Mouse (Mus musculus) 3134 (cell line): ENCODE data around the gene Apbb1.
A peak's percentile ranks its signal among the peaks of the same experiment; 100 is the strongest.

Experiments
- DNase-seq: peaks from one replicate; pipeline ENCODE4 v3.0.0-alpha.2; 2011; ENCODE audit warnings: low spot score; ENCODE audit not compliant: insufficient read length; ENCODE audit errors: extremely low read depth

Gene Apbb1

DNA sequence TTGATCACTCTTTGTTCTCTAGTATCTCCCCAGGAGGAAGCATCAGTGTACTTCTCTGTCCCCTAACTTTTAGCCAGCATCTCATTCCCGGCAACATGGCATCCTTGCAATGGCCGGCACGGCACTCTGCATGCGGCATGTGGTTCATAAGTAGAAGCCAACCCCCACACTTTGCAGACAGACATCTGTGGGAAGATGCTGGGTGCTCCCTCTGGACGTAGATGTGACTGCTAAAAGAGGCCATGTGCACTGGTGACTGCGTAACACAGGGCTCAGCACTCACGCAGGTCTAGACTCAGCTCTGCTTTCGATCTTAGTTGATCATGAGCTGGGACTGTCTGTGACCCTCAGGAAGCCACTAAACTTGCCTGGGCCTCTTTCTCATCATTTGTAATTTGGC lies 8.5 kb downstream of the Apbb1 start:
- no peak for DNase-seq

DNA sequence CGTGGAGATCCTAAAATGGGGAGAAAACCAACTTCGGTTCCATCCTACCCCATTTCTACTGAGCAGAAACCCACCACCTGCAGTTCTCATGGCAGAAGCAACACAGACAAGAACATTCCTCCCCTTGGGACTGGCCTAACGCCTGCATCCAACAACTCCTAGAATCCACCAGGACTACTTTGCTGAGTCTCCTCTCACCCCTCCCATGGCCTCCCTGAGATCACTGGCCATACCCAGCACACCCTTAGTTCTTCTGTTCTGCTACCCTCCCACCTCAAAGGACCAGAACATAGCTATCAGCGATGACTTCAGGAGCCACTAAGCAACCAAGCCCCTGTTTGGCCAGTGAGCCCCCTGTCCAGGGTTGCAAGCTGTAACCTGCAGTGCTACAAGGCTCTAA lies 10.7 kb downstream of the Apbb1 start:
- DNase-seq: no peak

DNA sequence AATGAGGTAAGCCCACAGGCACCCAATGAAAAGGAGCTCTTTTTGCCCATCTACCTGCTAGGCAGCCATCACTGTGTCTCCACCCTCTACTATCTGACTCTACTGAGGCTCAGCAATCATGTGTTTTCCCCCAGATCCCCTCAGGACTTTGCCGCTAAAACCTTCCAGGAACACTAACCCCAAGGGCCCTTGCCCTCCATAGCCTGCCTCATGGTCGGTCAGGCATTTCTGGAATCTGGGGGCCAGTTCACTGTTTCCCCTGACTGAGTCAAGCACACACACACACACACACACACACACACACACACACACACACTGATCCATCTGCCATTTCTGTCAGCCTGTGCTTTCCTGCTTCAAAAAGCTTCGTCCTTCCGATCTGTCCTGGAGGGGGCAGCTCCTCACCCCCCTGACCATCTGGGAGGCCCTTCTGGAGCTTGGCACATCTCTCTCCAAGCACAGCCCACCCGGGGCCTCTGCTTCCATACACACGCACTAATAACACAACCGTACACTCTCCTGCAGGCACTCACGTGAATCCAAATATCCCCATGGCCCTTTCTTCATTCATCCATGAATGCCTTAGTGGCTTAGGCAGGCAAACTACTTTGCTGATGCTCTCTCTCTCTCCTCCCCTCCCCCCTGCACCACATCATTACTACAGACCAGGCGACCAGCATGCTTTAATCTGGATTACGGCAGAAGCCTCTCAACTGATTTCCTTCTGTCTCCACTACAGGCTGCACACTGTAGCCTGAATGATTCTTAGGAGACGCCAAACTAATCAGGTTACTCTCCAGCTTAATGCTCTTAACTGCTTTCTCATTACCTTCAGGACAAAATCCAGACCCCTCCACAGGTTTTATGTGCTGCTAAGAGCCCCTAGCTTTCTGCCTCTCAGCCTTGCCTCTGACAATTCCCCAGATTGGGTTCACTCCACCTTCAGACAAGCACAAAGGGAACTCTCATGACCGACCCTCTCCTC lies 11.6 kb downstream of the Apbb1 start:
- DNase-seq: no peak

DNA sequence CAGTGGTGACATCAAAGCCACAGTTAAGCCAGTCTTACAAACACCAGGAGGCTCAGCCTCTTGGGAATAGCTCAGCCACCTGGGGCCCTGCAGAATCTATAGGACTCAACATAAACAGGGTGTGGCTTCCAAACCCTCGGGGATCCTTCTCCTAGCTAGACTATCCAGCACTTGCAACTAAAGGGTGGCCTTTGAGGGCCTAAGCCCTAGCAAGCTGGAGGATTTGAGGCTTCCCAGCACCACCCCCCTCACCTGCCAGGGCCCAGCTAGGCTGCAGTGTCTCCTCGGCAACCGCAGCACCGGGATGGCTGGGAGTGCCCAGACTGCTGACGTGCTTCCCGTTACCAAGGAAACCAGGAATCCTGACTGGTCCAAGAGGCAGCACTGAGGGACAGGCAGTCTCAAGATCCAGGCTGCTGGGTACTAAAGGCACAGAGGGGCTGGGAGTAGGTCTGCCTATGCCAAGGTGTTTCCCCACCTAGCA lies 12.4 kb downstream of the Apbb1 start:
- DNase-seq: no peak

DNA sequence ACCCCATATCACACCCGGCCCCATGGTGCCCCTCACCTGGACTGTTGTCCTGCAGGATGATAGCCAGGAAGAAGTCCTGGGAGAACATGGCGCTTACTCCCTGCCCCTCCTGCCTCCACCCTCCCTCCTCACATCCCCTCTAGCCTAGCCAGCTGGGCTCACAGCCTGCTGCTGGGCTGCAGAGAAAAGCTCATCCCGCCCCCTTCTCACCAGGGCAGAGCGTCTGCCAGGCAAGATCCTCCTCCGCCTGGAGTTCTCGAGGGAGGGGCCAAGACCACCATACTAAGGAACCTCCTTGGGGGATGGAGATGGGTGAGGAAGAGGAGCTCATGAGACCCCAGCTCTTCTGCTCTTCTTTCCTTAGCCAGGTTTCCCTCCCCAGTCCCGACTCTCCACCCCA lies 12.9 kb downstream of the Apbb1 start:
- DNase-seq: no peak

DNA sequence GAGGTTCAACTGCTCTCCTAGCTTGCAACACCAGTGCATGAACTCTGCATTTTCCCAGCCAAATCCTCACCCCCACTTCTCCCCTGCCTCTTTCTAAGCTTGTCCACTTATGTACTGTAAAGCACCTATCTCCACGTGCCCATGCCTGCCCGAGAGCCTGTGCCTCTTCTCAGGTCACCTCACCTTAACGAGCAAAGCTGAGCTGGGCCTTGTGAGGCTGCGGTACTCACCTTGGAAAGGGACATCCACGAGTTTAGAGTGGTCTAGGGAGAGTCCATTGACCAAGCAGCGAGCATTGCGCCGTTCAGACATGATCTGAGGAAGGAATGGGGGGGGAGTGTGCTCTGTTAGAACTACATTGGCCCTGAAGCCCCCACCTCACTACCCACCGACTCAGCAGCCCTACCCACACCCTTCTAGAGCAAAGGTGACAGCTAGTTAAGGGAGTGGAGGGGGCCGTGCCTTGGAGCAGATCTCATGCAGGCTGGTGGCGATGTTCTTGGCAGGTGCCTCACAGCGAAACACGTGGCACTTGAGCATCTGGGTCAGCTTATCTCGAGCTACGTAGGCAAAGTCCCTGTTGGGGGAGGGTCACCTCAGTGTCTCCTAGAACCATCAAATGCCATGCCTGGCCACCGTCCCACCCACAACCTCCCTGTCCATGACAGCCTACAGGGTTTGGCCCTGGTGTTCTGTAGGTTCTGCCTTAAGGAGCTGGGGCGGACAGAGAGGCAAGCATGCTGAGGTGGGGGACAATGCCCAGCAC lies 16.2 kb downstream of the Apbb1 start:
- no peak for DNase-seq

DNA sequence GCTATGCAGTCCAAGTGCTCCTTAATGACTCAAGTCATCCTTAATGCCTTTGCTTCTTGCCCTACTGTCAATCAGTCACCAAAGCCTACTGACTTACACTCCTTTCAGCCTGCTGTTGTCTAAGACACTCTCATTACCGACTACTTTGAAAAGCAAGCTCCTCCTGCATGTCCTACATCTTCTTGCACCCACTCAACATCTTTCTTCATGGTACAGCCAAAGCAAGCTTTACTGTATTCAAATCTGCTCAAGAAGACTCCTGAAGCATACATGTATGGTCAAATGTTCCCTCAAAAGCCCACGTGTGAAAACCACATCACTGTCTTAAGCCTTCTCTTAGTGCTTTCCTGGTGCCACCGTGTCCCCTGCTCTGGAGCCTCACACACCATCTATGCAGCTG lies 18.1 kb downstream of the Apbb1 start:
- DNase-seq: no peak

DNA sequence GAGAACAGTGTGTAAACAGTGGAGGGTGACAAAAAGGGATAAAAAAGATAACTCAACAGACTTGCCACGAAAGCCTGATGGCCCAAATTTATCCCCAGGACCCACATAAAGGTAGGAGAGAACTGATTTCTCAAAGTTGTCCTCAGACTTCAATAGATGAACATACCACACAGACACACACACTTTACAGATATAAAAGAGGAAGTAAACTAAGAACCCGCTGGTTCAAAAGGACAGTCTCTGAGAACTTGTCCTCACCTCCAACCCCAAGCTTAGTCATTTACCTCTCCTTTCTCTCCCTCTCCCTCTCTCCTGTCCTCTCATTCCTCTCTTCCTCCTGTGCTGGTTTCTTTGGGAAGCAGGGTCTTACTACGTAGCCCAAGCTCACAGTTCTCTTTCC lies 19.1 kb downstream of the Apbb1 start:
- DNase-seq: no peak

DNA sequence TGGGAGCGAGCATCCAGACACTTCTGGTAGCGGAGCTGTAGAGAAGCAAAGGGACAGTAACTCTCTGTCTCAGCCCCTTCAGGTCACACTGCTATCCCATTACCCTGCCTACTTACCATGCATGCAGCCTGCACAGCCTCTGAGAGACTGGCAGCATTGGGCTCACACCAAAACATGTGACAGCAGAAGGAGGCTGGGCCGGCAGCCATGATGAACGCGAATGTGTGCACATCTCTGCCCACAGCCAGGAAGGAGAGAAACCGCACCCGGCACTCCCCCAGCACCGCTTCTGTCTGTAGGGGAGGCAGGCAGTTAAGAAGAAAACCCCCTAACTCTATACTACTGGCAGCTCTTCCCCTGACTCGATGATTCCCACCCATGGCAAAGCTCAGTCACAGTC lies 22.4 kb downstream of the Apbb1 start:
- DNase-seq: no peak

DNA sequence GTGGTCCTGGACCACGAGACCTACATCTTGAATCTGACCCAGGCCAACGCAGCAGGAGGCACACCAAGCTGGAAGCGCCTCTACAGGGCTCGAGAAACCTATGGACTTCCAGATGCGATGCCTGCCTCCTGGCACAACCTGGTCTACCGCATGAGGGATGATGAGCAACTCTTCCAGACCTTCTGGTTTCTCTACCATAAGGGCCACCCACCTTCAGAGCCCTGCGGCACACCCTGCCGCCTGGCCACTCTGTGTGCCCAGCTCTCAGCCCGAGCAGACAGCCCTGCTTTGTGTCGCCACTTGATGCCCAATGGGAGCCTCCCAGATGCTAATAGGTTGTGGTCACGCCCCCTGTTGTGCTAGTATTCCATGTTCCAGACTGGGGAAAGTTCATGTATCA lies 23.8 kb downstream of the Apbb1 start:
- DNase-seq: no peak

DNA sequence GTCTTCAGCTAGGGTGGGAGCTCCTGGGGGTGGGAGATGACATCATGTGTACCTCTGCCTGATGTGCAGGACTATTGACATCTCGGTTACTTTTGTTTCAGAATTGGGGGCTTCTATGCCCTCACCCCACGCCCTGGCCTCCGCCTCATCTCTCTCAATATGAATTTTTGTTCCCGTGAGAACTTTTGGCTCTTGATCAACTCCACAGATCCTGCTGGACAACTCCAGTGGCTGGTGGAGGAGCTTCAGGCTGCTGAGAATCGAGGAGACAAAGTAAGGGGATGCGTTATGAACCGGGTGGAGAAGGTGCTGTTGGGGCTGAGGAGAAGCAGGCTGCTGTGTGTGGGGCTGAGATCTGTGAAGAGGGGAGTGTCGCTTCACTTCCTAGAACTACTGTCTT lies 25.0 kb downstream of the Apbb1 start:
- no peak for DNase-seq

DNA sequence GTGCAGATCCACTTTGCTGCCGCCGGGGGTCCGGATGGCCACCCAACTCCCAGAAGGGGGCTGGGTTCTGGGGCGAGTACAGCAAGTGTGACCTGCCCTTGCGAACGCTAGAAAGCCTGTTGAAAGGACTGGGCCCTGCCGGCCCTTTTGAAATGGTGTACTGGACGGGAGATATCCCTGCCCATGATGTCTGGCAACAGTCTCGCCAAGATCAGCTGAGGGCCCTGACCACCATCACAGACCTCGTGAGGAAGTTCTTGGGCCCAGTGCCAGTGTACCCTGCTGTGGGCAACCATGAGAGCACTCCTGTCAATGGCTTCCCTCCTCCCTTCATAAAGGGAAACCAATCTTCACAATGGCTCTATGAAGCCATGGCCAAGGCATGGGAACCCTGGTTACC lies 25.9 kb downstream of the Apbb1 start:
- no peak for DNase-seq

DNA sequence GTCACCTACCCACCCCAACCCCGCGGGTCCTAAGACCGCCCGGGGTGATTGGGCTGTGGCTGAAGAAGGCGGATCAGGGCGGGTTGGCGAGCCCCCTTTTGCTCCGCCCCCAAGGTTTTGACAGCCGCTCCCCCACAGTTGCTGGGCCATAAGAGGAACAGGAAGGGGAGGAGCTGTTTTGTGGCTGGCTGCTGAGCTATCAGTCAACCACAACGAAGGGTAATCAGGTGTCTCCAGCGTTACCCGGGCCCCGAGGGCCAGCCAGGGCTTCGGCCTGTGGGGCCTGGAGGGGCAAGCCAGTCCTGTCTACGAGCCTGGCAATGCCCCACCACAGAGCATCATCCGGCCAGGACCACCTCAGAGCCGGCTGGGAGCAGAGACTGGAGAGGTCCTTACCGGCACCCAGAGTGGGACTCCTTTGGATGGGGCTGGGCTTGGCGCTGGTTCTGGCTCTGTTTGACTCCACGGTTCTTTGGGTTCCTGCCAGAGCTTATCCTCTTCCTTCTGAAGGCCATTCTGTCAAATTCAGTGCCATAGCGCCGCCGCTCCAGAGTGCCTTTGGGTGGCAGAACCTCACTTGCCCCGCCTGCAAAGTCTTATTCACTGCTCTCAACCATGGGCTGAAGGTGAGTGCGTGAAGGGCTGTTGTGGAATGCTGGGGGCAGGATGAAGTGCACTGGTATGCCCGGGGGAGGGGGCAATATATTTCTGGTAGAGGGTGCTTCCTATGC lies 27.1 kb downstream of the Apbb1 start, which contains the start of gene Smpd1:
TSS of gene Smpd1 (plus strand) at position 149 of the 731 bp plus-strand sequence.
- peak; percentile 89 for DNase-seq

DNA sequence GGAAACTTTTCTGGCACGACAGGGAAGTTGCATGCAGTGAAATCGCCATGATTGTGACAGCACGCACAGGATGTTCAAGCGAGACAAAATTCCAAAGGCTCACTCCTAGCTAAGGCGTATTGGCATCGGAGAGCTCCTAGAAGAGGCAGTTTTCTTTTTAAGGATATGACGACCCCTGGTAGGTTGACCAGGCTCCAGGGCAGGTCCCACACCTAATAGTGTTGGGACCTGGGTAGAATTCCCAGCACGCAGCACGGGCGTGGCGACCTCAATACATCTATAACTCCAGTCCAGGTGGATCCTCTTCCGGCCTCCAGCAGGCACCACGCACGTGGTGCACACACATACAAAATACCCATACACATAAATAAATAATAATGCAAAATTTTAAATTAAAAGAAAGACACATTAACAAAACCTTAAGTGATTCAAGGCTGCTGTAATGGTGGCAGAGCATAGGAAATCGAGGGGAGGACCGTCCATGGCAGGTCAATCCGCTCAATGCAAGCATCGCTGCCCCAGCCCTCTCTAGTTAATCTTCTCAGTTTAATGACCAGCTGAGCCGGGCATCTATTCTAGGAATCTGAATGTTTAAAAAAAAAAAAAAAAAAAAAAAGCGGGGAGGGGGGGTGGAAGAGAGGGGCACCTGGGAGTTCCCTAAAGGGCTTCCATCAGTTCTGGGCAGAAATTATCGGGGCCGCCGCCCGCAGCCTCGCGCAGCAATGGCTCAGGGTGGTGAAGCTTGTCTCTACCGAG lies 27.8 kb downstream of the Apbb1 start:
- no peak for DNase-seq

DNA sequence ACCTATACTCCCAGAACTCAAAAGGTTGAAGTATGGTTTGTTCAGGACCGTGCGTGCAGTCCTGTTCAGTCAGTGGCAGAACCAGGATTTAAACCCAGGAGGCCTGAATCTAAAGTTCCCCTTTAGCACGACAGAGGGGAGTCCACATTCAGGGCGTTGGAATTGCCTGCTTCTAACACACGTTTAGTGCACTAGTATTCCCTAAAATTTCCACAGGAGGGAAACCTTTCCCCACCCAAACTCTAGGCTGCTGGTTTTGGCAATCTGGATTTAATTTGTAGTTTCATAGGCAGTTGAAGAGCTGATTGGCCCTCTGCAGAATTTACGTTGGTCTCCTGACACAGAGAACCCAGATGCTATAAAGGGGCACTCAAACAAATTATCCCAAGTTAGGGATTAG lies 32.4 kb downstream of the Apbb1 start:
- no peak for DNase-seq

DNA sequence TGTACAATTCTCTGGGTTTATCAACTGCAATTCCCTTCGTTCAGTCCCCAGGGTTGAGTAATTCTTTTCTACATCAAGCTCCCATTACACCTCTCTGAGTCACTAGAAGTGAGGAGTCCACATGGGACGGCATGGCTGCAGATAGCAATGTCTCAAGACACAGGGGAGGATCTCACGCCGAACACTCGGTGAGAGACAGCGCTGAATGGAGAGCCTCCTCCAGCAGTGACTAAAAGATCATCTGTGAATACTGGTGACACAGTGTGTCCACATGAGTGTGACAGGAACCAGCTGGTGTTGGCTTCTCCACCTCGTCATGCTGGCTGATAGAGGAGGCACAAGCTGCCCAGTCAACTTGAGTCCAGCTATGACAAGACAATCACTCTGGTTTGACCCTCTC lies 33.5 kb downstream of the Apbb1 start:
- DNase-seq: no peak

DNA sequence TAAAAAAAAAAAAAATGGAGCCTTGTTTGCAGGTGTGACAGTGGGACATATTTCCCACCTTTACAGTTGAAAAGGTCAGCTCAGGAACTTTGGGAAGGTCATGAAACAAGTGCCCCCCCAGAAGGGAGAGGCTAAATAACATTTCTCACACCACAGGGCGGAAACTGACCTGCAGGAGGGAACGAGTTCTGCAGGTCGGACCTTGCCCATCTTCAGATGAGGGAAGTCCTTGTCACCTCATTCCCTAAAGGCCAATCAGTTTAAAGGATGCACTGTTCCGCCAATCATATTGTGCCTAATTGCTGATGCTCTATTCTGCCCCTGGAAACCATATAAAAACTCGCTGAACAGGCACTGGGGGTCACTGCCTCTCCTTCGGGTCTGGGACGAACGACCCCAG lies 35.5 kb downstream of the Apbb1 start:
- no peak for DNase-seq

DNA sequence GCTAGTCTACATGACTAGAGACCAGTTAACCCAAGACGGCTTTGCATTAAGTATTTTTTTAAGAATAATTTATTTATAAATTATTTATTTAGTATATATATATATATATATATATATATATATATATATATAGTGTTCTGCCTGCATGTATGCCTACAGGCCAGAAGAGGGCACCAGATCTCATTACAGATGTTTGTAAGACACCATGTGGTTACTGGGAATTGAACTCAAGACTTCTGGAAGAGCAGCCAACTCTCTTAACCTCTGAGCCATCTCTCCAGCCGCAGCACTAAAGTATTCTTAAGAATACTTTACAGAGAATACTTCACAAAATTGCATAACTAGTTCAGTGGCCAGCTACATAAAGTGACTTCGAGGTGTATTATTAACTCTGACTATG lies 47.3 kb downstream of the Apbb1 start:
- DNase-seq: no peak

DNA sequence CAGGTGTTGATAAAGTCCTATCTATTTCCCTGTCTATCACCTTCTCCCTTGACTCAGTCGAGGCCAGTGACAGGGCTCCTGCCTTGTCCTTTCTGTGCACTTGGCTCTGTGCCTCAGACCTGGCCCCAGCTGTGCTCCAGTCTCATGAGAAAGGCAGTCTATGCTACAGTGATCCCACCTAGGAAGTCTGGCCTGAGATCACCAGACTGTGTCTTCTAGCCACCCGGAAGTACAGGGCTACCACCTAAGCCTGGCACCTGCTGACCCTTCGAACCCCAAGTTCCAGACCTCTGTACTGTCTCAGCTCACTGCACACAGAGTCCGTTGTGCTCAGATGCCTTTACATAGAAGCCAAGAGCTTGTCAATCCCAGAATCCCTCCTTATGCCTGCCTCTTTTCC lies 53.4 kb downstream of the Apbb1 start:
- DNase-seq: no peak

DNA sequence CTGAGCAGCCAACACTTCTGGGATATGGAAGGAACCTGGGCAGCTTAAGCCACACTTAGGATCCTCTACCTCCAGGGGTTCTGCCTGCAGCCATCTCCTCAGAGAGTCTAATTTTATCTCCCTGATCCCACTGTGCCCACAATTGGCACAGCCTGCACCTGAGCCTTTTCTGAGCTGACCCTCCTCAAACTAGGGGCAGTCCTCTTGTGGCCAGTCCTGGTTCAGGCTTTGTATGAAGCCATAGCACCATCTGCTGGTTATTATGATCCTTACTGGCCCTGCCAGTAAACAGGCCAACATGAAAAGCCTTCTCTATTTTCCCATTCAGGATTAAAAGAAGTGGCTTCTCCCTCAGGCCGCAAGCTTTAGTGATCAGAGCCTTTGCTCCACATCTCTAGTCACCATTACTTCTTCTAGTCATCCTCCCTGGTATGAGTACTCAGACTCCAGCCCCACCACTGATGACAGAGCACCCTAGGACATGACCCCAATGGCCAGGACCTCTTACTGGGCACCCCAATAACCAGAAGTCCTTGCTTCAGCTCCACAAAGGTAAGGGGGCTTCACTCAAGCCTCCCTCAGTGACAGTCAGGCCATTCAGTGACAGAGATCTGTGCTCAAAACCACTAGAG lies 54.0 kb downstream of the Apbb1 start:
- DNase-seq: no peak
